Mouse (Mus musculus) brain, embryonic 14.5 days (tissue): ENCODE measurements around the gene Capn5. TPM values are rescaled to one million over a fixed set of nuclear protein-coding genes. Genes with fewer than 3 reads are reported as not detected.

Experiments used
- DNase-seq: peaks from one replicate; pipeline ENCODE4 v3.0.0-alpha.2; 2011; ENCODE audit warnings: low read depth
- CTCF ChIP-seq: fragments of 200-500 bp; IDR thresholded peaks from 2 replicates; pipeline ENCODE4 v1.5.1; 2012; ENCODE audit warnings: inconsistent platforms, mild to moderate bottlenecking, moderate library complexity, borderline replicate concordance; ENCODE audit not compliant: insufficient read depth, insufficient read length; ENCODE audit errors: extremely low read depth
- POLR2A ChIP-seq: fragments of 200-500 bp; IDR thresholded peaks from 2 replicates; pipeline ENCODE4 v1.6.1; 2012; ENCODE audit warnings: mild to moderate bottlenecking, inconsistent platforms, borderline replicate concordance; ENCODE audit not compliant: poor library complexity, insufficient read depth, insufficient read length, severe bottlenecking; ENCODE audit errors: extremely low read depth
- polyA plus RNA-seq: library from polyadenylated mRNA; depleted of rRNA; stranded (reverse); fragments of >200 nt; gene quantifications from 2 replicates; pipeline ENCODE4 v1.2.3, GENCODE M21; 2012; rRNA removed

Capn5 gene
- 20.1 and 25.7 TPM in 2 replicates for polyA plus RNA-seq

DNA sequence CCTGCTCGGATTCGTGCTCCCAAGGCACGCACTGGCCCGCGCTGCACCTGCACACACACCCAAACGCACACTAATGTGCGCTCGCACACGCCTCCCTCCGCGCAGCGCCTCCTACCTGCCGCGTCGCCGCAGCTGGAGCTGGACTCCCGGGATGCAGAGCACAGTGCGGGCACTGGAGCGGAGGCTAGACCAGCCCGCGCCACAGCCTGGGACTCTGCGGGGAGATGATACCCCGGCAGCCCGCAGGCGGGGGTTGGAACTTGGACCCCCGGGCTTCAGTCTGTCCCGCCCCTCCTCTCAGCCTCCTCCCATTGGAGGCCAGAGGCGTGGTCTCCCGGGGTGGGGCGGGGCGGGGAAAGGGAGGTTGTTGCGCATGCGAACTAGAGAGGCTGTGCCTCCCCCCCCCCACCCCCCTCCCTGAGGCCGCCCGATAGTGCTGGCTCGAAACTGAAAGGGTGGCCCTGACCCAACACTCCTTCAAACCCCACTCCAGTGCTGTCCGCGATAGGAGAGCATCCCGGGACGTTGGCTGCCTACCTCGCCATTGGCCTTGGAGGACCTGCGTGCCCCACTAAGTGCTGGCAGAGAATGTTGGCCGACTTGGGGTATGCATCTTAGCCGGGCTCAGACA, at the start of gene Capn5:
Capn5 (minus strand) TSS at position 346 of the 631 bp plus-strand sequence.
- TF ChIP-seq POLR2A, result no peak
- peak; percentile 49; the same call in 1 of the 2 replicates for TF ChIP-seq CTCF
- DNase-seq, result peak; percentile 86

DNA sequence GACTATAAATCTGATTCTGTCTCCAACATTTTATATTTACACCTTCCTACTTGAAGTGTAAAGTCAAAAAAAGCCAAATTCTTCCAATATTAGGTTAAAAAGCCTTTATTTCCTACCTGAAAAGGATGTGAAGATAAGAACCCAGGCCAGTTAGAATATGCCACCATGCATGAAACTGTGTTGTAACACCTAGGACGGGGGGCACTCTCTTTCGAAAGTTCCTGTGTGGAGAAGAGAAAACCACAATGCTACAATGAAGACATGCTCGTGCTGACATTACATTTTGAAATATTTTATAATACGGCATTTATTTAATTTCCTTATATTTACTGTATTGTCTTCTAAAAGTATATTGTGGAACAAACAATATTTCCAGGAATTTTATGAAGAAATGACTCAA, 45.7 kb upstream of the Capn5 start:
- DNase-seq, result no peak
- no peak for TF ChIP-seq POLR2A

DNA sequence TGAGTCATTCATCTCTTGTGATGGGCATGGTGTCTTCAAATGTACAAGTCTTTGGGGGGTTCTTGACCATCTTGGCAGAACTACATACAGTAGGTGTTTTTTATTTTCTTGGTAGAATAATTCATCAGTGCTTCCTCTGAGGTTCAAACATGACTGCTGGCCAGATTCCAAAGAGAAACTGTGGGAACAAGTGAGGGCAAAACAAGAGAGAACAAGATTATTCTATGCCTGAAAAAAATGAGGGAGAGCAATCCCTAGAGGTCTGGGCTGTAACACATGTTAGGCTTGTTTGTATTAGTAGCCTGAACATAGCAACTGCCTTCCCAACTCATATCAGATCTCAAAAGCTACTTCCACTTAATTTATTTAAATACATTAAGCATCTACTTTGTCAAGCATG, 38.6 kb upstream of the Capn5 start:
- no peak for TF ChIP-seq POLR2A
- no peak for TF ChIP-seq CTCF
- peak; percentile 70 for DNase-seq

DNA sequence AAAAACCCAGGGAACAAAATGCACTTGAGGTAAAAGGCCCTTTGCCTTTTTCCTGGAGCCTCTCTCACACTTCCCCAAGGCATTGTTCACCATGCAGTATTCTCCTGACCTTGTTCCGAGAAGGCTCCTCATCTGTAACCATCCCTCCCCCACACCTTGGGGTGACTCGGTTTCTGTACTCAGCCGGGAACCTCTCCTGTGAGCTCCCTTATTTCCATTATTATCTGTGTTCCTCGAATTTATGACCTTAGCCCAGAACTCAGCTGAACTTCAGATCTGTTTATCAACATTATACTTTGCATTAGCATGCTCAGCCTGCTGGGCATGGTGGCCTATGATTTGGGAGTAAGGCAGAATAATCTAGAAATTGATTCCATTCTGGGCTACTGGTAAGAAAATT, 24.9 kb upstream of the Capn5 start:
- no peak for TF ChIP-seq POLR2A
- no peak for TF ChIP-seq CTCF
- DNase-seq, result no peak

DNA sequence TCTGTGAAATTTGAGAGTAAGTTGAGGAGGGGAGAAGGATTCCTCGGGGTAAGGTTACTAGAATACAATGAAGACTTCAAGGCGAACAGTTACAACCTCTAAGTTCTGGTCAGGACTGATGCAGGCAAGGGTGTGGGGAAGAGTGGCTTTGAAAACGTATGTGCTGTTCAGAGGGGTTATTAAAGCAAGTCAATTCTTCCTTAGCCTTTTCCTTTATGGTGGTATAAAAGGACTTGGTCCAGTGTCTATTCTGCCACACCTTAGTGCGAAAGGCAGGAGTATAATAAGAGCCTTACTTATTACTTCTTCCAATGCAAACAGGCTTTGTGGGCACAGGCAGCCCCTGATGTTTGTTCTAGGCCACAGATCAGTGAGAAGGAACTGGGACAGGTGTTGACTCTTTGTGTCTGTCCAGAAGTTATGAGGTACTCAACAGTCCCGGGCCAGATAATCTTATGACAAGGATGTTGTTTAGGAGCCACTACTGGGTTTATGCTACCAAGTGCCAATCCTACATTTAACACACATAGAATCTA, 23.5 kb upstream of the Capn5 start:
- TF ChIP-seq POLR2A (no peak), CTCF (no peak)
- DNase-seq, result no peak

DNA sequence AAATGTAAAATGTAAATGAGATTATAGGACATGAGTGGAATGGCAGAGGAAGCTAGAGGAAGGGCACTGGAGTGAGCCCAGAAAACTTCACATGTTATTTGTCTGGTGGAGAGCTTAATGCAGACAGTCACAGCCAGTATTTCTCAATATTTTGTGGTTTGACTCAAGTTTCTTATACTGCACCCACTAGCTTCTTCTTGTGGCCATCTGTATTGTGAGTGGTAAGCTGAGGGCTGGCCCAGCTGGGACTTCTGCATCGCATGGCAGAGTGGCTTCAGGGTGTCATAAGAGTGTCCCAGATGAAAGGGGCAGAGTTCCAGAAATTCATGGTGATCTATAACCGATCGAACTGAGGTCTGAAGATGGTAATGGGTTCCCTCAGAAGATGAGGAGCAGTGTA, 22.3 kb upstream of the Capn5 start:
- TF ChIP-seq POLR2A (no peak), CTCF (no peak)
- no peak for DNase-seq

DNA sequence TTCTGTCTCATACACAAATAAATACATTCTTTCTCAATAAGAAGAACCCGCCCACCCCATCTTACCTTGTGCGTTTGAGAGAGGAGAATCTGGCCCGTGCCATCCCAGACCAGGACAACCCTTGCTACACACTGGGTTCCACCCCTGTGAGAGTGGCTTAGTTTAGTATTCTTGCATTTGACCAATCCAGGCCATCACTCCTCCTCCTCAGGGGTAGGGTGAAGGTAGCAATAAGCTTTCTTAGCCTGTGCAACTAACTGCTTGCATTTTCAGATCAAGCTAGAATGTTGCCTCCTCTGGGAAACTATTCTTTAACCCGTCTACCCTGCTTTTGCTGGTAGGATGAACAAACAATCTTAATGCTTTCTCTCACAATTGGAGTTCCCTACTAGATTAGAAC, 21.3 kb upstream of the Capn5 start, which contains the start of gene B3gnt6:
B3gnt6 (minus strand) TSS at position 101 of the 400 bp plus-strand sequence.
- no peak for DNase-seq
- TF ChIP-seq POLR2A (no peak), CTCF (no peak)

DNA sequence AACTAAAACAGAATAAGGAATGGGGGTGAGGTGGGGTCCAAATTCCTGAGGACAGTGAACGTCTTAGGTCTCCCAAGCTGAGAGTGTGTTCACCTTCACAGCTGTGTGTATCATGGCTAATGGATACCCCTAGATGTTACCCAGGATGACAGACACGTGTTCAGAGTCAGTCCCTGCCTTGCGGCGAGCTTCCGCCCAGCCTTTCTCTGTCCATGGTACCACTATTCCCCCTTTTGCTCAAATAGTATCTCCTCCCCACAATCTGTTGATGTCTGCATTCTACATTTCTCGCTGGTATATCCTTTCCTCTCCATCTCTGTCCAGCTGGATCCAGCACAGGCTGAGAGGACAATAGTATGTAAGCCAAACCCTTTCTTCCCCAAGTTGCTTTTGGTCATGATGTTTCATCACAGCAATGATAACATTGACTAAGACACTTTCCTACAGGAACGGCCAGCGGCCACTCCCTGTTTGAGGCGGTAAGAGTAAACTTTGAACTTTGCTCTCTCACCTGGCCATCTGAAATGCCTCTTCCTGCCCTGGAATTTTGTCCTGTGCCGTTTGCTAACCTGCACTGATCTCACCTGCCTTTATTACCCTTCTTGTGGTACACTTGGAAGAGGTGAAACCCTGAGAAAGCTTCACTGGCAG, 17.2 kb upstream of the Capn5 start:
- no peak for TF ChIP-seq POLR2A
- no peak for TF ChIP-seq CTCF
- DNase-seq, result no peak

DNA sequence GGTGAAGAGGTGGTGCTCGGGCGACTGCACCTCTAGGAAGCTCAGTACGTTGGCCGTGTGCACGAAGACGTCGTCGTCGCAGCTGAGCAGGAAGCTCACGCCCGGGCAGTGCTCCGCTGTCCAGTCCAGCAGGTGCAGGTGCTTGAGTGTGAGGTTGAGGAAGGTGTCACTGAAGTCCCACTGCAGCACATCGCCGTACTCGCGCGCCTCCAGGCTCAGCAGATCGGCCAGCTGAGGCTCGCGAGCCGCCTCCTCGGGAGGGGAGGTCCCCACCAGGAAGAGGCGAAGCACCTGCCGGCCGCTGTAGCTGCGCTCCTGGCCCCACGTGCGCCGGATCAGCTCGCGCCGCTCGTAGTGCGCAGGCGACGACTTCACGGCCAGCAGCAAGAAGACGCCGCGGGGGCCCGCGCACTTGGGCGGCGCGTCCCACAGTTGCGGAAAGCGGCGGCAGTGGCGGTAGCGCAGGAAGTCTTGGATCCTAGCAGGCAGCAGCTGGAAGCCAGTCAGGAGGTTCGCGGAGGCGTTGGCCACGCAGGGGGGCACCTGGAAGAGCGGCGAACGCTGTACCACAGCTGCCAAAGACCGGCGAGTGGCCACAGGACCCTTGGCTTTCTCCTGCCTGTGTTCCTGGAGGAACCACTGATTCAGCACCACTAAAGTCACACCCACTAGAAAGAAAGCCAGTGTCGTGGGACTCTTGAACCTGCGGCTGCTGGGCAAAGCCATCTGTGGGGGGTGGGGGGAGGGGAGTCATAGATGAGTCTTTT, 16.1 kb upstream of the Capn5 start:
- TF ChIP-seq CTCF (no peak), POLR2A (no peak)
- DNase-seq, result peak; percentile 66

DNA sequence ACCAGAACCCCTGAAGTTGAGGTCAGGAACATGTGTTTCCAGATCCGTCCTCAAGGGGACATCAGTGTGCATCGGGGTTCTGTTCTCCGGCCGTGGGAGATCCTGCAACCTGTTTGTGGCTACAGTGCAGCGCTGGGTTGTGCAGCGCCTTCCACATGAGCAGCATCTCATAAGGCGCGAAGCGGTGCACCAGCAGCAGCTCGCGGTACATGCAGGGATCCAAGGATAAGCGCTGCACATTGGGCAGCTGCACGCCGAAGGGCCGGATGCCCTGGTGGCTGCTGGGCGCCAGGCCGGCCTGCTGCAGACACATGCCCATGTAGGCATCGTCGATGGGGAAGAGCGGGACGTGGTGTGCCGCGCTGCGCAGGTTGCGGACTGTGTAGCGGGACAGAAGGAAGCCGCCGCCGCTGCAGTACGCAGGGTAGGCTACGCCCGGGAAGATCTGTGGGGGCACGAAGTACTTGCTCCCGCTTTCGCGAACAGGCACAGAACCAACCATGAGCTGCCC, 15.5 kb upstream of the Capn5 start:
- peak; percentile 49; the same call in 1 of the 2 replicates for TF ChIP-seq CTCF
- TF ChIP-seq POLR2A, result no peak
- peak; percentile 78 for DNase-seq

DNA sequence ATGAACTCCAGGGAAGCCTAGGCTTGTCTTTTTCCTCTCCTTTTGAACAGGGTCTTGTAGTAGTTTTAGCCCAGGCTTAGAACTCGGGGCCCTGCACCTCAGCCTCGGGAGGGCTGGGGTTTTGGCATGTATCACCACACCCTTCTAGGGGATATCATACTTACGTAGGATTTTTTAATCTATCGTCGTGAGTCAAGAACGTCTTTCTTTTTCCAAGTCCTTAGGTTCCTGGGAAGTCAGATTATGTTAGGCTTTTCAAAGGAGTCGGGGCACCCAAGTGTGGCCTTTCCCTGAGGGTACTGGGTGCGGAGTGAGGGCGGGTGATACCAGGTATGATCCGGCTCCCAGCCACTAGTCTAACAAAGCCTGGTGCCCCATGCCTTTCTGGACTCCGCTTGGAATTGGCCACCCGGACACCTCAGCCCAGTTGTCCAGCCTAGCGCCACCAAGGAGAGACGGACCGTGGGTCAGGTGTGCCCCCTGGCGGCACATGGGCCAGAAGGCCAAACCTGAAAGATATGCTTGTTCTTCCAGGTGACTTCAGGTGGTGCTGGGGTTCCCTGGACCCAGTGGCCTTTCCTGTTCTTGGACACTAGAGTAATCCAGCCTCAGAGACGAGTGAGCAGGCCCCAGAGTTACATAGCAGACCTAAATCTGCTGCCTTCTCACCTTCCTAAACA, 13.6 kb upstream of the Capn5 start:
- TF ChIP-seq CTCF (peak; percentile 52; the same call in 1 of the 2 replicates), POLR2A (no peak)
- no peak for DNase-seq

DNA sequence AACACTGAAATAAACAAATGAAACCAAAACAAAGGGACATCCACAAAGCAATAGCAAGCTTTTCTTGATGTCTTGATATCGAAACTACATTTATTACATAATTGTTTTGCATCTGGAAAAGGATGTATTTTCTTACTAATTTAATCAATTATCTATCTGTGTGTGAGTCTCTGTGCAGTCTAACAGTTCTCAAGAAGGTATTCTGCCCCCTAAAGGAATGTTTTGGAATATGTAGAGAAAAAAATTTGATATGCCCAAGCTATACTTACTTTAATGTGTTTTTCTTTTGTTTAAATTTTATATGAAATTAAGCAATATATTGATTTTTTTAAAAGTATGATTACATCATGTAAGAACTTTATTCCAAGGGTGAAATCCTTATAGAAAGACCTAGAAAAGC, 12.5 kb upstream of the Capn5 start:
- no peak for DNase-seq
- TF ChIP-seq CTCF, result no peak
- no peak for TF ChIP-seq POLR2A
